Mouse (Mus musculus): ENCODE measurements at regions not wholly inside any gene's neighbourhood (a gene's known extent, or its start where the extent isn't known, plus 50 kb on each side); places are given as distances from the start of the nearest gene placed in this dataset.
A peak's percentile ranks its signal among the peaks of the same experiment; 100 is the strongest.

- DNase-seq = peak; percentile 1
Measured at GRCm38 (mm10) chr16:30806206-30806605, 206.7 kb downstream of the Fam43a start.

GRCm38 (mm10) chr16:30818541-30819120 lies 219.1 kb downstream of the Fam43a start:
- DNase-seq = no peak

- DNase-seq = no peak
Measured at GRCm38 (mm10) chr16:30819342-30819741, 219.8 kb downstream of the Fam43a start.

GRCm38 (mm10) chr16:30820234-30820633 lies 220.7 kb downstream of the Fam43a start:
- DNase-seq = no peak

- no peak for DNase-seq
Measured at GRCm38 (mm10) chr16:30820761-30821160, 221.2 kb downstream of the Fam43a start.

- peak; percentile 86 for DNase-seq
Measured at GRCm38 (mm10) chr16:30821191-30821910, 221.8 kb downstream of the Fam43a start.

- DNase-seq = peak; percentile 74
Measured at GRCm38 (mm10) chr16:30821911-30822578, 222.5 kb downstream of the Fam43a start.

- peak; percentile 66 for DNase-seq
Measured at GRCm38 (mm10) chr16:30826128-30826527, 226.6 kb downstream of the Fam43a start.

- peak; percentile 69 for DNase-seq
Measured at GRCm38 (mm10) chr16:30827901-30828608, 228.5 kb downstream of the Fam43a start.

GRCm38 (mm10) chr16:30834561-30834960 lies 235.0 kb downstream of the Fam43a start:
- DNase-seq = no peak

GRCm38 (mm10) chr16:30835678-30836077 lies 236.2 kb downstream of the Fam43a start:
- DNase-seq = no peak

- no peak for DNase-seq
Measured at GRCm38 (mm10) chr16:30842831-30843230, 238.4 kb downstream of the Xxylt1 start.

- DNase-seq = no peak
Measured at GRCm38 (mm10) chr16:30852595-30852994, 228.6 kb downstream of the Xxylt1 start.

- DNase-seq = no peak
Measured at GRCm38 (mm10) chr16:30854716-30855115, 226.5 kb downstream of the Xxylt1 start.

GRCm38 (mm10) chr16:30857656-30858055 lies 223.6 kb downstream of the Xxylt1 start:
- DNase-seq = no peak

- DNase-seq = no peak
Measured at GRCm38 (mm10) chr16:30869136-30869909, 211.9 kb downstream of the Xxylt1 start.

- DNase-seq = peak; percentile 88
Measured at GRCm38 (mm10) chr16:30870110-30870509, 211.1 kb downstream of the Xxylt1 start.

- DNase-seq = no peak
Measured at GRCm38 (mm10) chr16:30870676-30871075, 210.6 kb downstream of the Xxylt1 start.

GRCm38 (mm10) chr16:30872147-30872546 lies 209.1 kb downstream of the Xxylt1 start:
- DNase-seq = no peak

GRCm38 (mm10) chr16:30873493-30874211 lies 207.6 kb downstream of the Xxylt1 start:
- DNase-seq = peak; percentile 51

GRCm38 (mm10) chr16:30875235-30875829 lies 205.9 kb downstream of the Xxylt1 start:
- peak; percentile 53 for DNase-seq

All from kidney, postnatal 10 days (tissue).